Mouse (Mus musculus) spleen, adult 2 months (tissue): ENCODE measurements around the gene Gpr156.

ENCODE experiments used
- CTCF ChIP-seq: fragments of 200-500 bp; IDR thresholded peaks from 2 replicates; pipeline ENCODE4 v1.5.1; 2011; ENCODE audit warnings: mild to moderate bottlenecking, inconsistent platforms; ENCODE audit not compliant: insufficient read depth, insufficient read length, insufficient replicate concordance; ENCODE audit errors: extremely low read depth
- POLR2A ChIP-seq: fragments of 200-500 bp; IDR thresholded peaks from 2 replicates; pipeline ENCODE4 v1.6.1; 2011; ENCODE audit warnings: low read depth, low read length, inconsistent platforms

DNA sequence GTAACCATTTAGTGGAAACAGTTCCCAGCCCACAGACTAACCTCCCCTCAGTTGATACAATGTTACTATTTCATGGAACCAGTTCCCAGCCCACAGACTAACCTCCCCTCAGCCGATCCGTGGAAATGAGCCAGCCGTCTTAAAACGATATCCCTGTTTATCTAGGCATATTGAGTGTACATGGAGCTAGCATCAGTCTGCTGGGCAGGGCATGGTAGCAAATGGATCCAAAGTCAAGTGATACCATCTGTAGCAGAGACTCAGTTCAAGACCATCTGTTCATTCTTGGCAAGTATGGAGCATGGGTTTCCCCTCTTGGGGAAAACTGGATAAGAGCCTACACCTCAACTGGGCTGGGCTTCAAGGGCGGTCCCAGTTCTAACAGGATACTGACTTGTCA, 128.3 kb downstream of the Gpr156 start:
- TF ChIP-seq CTCF = no peak
- TF ChIP-seq POLR2A = no peak
